Mouse (Mus musculus): Measurements from ENCODE around the gene B3gnt2. TPM values are rescaled to one million over a fixed set of nuclear protein-coding genes. Genes with fewer than 3 reads are reported as not detected.

The B3gnt2 gene
- polyA plus RNA-seq, 1 experiment from 2014 or later: 16.7 TPM

DNA sequence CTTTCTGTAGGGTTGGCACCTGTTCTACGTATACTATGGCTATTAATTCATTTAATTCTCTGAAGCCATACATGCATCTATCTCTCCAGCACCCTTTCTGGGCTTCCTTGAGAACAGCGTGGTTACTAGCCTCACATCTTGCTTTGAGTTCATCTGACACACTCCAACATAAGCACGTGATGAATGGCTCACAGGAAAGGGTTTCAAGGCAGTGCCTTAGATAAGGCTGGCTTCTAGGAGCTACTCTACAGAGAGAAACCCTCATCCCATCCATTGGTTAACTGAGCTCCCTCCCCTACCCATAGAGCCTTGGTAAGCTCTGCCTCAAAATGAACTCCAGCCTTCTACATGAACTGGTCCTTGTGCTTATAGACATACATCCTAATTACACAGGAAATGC lies 47.3 kb downstream of the B3gnt2 start:
- Histone ChIP-seq H3K4me2 (replicated peaks; ENCODE audit: low read depth, low read length) (no peak overlapping the region), H3K27me3 (ENCODE audit: control insufficient read depth, insufficient read depth, low read length) (no peaks in the 10 kb centered on the region), H3K4me1 (ENCODE audit: control insufficient read depth, insufficient read depth, low read length) (no peaks in the 10 kb centered on the region), H3K9me3 (ENCODE audit: control insufficient read depth, low read depth, low read length) (no peaks in the 10 kb centered on the region), H3K36me3 (ENCODE audit: control insufficient read depth, insufficient read depth, low read length) (no peaks in the 10 kb centered on the region), H3K27ac (ENCODE audit: low read length) (no peak overlapping the region), H3K9ac (replicated peaks; ENCODE audit: low read depth, low read length) (no peak overlapping the region), H3K4me3 (ENCODE audit: low read depth, low read length) (no peak overlapping the region)
- ATAC-seq (ENCODE audit: insufficient number of reproducible peaks, insufficient read depth, low FRiP score, low read depth): no peak
- WGBS: 63% methylated on average over 3 of the region's 3 CpGs

GRCm38 (mm10) chr11:22811413-22811812 lies 49.3 kb downstream of the B3gnt2 start:
- Histone ChIP-seq H3K4me3 (ENCODE audit: low read depth, low read length) (no peak overlapping the region), H3K4me1 (ENCODE audit: control insufficient read depth, insufficient read depth, low read length) (no peaks in the 10 kb centered on the region), H3K4me2 (replicated peaks; ENCODE audit: low read depth, low read length) (no peak overlapping the region), H3K9me3 (ENCODE audit: control insufficient read depth, low read depth, low read length) (no peaks in the 10 kb centered on the region), H3K9ac (replicated peaks; ENCODE audit: low read depth, low read length) (no peak overlapping the region), H3K36me3 (ENCODE audit: control insufficient read depth, insufficient read depth, low read length) (no peaks in the 10 kb centered on the region), H3K27ac (ENCODE audit: low read length) (no peak overlapping the region), H3K27me3 (ENCODE audit: control insufficient read depth, insufficient read depth, low read length) (no peaks in the 10 kb centered on the region)
- ATAC-seq (ENCODE audit: insufficient number of reproducible peaks, insufficient read depth, low FRiP score, low read depth): 0 out of 2 replicates have a peak, but pooled peaks have one; percentile 43
- WGBS: 78% methylated on average over 3 of the region's 3 CpGs

DNA sequence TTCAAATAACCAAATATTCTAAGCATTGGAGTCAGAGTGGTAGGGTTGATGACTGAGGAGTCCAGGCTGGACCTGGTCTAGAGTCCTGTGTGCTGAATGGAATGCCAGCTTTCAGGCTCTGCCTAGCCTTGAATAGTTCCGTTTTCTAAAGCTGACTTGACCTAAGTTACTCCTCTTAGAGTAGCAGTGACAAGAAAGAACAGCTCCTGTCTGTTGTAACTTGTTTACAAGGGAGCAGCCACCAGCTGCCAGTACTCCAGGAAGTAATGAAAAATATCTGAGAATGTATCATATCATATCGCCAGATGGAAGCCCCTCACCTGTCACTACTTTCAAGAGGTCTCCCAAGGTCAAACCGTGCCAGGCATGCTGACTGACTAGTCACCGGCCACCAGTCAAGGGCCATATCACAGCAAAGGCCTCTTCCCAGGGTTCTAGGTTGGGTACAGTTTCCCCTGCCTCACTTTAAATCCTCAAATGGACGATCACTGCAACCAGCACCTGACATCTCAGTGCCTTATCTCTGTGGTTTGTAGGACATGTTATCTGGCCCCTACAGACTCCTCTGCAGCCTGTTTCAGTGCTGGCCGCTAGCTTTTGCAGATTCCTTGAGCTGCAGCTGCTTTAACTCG lies 51.2 kb downstream of the B3gnt2 start:
- Histone ChIP-seq H3K27ac (ENCODE audit: low read length) (no peak overlapping the region), H3K4me1 (ENCODE audit: control insufficient read depth, insufficient read depth, low read length) (no peaks in the 10 kb centered on the region), H3K9me3 (ENCODE audit: control insufficient read depth, low read depth, low read length) (no peaks in the 10 kb centered on the region), H3K4me2 (replicated peaks; ENCODE audit: low read depth, low read length) (no peak overlapping the region), H3K4me3 (ENCODE audit: low read depth, low read length) (no peak overlapping the region), H3K27me3 (ENCODE audit: control insufficient read depth, insufficient read depth, low read length) (no peaks in the 10 kb centered on the region), H3K9ac (replicated peaks; ENCODE audit: low read depth, low read length) (no peak overlapping the region), H3K36me3 (ENCODE audit: control insufficient read depth, insufficient read depth, low read length) (no peaks in the 10 kb centered on the region)
- ATAC-seq (ENCODE audit: insufficient number of reproducible peaks, insufficient read depth, low FRiP score, low read depth): no peak
- WGBS: 62% methylated on average over 7 of the region's 7 CpGs

DNA sequence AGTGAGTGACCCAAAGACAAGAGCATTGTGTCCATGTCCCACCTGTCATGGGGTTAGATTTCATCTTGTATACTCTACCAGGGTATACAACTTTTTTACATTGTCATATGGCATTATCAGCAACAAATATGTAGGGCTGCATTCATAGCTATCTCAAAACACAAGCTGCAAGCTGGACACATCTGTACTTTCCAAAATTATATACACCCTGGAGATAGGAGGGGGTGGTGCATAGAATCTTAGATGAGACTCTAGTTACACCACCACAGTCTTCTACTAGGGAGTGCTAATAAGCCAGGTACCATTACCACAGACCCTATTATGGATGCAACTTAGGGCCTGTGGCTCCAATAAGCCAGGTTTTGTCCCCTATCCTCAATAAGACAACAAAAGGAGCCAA lies 52.7 kb downstream of the B3gnt2 start:
- Histone ChIP-seq H3K36me3 (ENCODE audit: control insufficient read depth, insufficient read depth, low read length) (no peaks in the 10 kb centered on the region), H3K27me3 (ENCODE audit: control insufficient read depth, insufficient read depth, low read length) (no peaks in the 10 kb centered on the region), H3K27ac (ENCODE audit: low read length) (no peak overlapping the region), H3K4me1 (ENCODE audit: control insufficient read depth, insufficient read depth, low read length) (no peaks in the 10 kb centered on the region), H3K9ac (replicated peaks; ENCODE audit: low read depth, low read length) (no peak overlapping the region), H3K4me3 (ENCODE audit: low read depth, low read length) (no peak overlapping the region), H3K4me2 (replicated peaks; ENCODE audit: low read depth, low read length) (no peak overlapping the region), H3K9me3 (ENCODE audit: control insufficient read depth, low read depth, low read length) (no peaks in the 10 kb centered on the region)
- no peak for ATAC-seq (ENCODE audit: insufficient number of reproducible peaks, insufficient read depth, low FRiP score, low read depth)

DNA sequence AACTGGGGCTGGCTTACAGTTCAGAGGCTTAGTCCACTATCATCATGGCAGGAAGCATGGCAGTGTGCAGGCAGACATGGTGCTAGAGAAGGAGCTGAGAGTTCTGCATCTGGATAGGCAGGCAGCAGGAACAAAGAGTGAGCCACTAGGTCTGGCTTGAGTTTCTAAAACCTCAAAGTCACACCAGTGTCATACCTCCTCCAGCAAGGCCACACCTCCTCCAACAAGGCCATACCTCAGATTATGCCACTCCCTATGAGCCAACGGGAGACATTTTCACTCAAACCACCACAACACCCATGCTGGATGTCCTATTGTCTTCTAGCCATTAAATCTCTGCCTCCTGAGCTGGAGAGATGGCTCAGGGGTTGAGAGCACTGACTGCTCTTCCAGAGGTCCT lies 55.6 kb downstream of the B3gnt2 start:
- Histone ChIP-seq H3K4me2 (replicated peaks; ENCODE audit: low read depth, low read length) (no peak overlapping the region), H3K9me3 (ENCODE audit: control insufficient read depth, low read depth, low read length) (no peaks in the 10 kb centered on the region), H3K4me3 (ENCODE audit: low read depth, low read length) (no peak overlapping the region), H3K27me3 (ENCODE audit: control insufficient read depth, insufficient read depth, low read length) (no peaks in the 10 kb centered on the region), H3K9ac (replicated peaks; ENCODE audit: low read depth, low read length) (no peak overlapping the region), H3K4me1 (ENCODE audit: control insufficient read depth, insufficient read depth, low read length) (peaks cover 4% of the 10 kb centered on the region; the same call in 1 of the 2 replicates), H3K36me3 (ENCODE audit: control insufficient read depth, insufficient read depth, low read length) (no peaks in the 10 kb centered on the region), H3K27ac (ENCODE audit: low read length) (no peak overlapping the region)
- WGBS: 70% methylated on average over 1 of the region's 1 CpGs
- ATAC-seq (ENCODE audit: insufficient number of reproducible peaks, insufficient read depth, low FRiP score, low read depth): no peak

DNA sequence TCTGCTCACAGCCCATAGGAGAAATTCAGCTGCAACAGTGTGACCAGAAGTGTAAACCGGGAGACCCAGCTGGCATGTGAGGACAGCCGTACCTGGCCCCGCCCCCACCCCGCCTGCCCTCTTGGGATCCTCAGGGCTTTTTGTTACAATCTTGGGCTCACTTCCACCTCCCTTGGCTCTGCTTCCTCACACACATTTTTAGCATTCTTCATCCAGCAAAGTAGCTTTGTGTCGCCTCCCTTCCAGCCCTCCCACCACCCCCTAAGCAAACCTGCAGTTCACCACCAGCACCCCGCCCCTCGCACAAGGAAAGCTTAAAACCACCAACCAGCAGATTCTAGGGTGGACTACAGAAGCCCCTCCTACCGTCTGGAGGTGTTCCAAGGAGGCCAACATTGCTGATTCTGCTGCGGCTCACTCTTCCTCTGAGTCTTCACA lies 60.8 kb downstream of the B3gnt2 start:
- peak; percentile 88 for ATAC-seq (ENCODE audit: insufficient number of reproducible peaks, insufficient read depth, low FRiP score, low read depth)
- Histone ChIP-seq H3K27me3 (ENCODE audit: control insufficient read depth, insufficient read depth, low read length) (no peaks in the 10 kb centered on the region), H3K4me1 (ENCODE audit: control insufficient read depth, insufficient read depth, low read length) (peaks cover 8% of the 10 kb centered on the region; the same call in 1 of the 2 replicates), H3K9ac (replicated peaks; ENCODE audit: low read depth, low read length) (no peak overlapping the region), H3K36me3 (ENCODE audit: control insufficient read depth, insufficient read depth, low read length) (no peaks in the 10 kb centered on the region), H3K4me3 (ENCODE audit: low read depth, low read length) (no peak overlapping the region), H3K9me3 (ENCODE audit: control insufficient read depth, low read depth, low read length) (no peaks in the 10 kb centered on the region), H3K27ac (ENCODE audit: low read length) (peak overlapping the region; percentile 6; the same call in 1 of the 2 replicates), H3K4me2 (replicated peaks; ENCODE audit: low read depth, low read length) (peak overlapping the region; percentile 21; the same call in 1 of the 2 replicates)
- WGBS: 9% methylated on average over 9 of the region's 9 CpGs

- no peaks in the 10 kb centered on the region for H3K27me3 ChIP-seq (ENCODE audit: control insufficient read depth, insufficient read depth, low read length)
- no peak overlapping the region for H3K9ac ChIP-seq (replicated peaks; ENCODE audit: low read depth, low read length)
- no peaks in the 10 kb centered on the region for H3K9me3 ChIP-seq (ENCODE audit: control insufficient read depth, low read depth, low read length)
- H3K36me3 ChIP-seq (ENCODE audit: control insufficient read depth, insufficient read depth, low read length): no peaks in the 10 kb centered on the region
- no peak overlapping the region for H3K27ac ChIP-seq (ENCODE audit: low read length)
- 69% methylated on average over 5 of the region's 5 CpGs for WGBS
- no peak overlapping the region for H3K4me2 ChIP-seq (replicated peaks; ENCODE audit: low read depth, low read length)
- no peak for ATAC-seq (ENCODE audit: insufficient number of reproducible peaks, insufficient read depth, low FRiP score, low read depth)
- peaks cover 8% of the 10 kb centered on the region; the same call in 1 of the 2 replicates for H3K4me1 ChIP-seq (ENCODE audit: control insufficient read depth, insufficient read depth, low read length)
- H3K4me3 ChIP-seq (ENCODE audit: low read depth, low read length): no peak overlapping the region
These were observed 61.8 kb downstream of the B3gnt2 start for GRCm38 (mm10) chr11:22798916-22799315.

GRCm38 (mm10) chr11:22794734-22795133 lies 66.0 kb downstream of the B3gnt2 start:
- no peaks in the 10 kb centered on the region for H3K36me3 ChIP-seq (ENCODE audit: control insufficient read depth, insufficient read depth, low read length)
- ATAC-seq (ENCODE audit: insufficient number of reproducible peaks, insufficient read depth, low FRiP score, low read depth): no peak
- H3K4me2 ChIP-seq (replicated peaks; ENCODE audit: low read depth, low read length): no peak overlapping the region
- H3K4me1 ChIP-seq (ENCODE audit: control insufficient read depth, insufficient read depth, low read length): no peaks in the 10 kb centered on the region
- H3K9ac ChIP-seq (replicated peaks; ENCODE audit: low read depth, low read length): no peak overlapping the region
- WGBS: 98% methylated on average over 1 of the region's 1 CpGs
- no peak overlapping the region for H3K27ac ChIP-seq (ENCODE audit: low read length)
- H3K9me3 ChIP-seq (ENCODE audit: control insufficient read depth, low read depth, low read length): no peaks in the 10 kb centered on the region
- H3K27me3 ChIP-seq (ENCODE audit: control insufficient read depth, insufficient read depth, low read length): no peaks in the 10 kb centered on the region
- H3K4me3 ChIP-seq (ENCODE audit: low read depth, low read length): no peak overlapping the region

DNA sequence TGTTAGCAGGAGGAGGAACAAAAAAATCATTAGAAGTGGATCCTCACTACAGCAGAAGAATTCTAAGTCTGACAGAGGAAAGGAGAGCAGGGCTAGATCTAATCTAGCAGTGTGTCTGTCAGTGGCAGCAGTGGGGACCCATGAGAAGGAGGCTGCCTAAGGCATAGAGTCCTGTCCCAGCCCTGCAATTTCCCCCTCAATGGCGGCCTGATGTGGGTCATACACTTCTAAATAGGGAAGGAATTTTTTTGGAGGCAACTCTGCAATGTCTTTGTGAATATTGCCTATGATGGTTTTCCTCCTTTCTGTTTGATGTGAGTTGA lies 66.9 kb downstream of the B3gnt2 start:
- Histone ChIP-seq H3K36me3 (ENCODE audit: control insufficient read depth, insufficient read depth, low read length) (no peaks in the 10 kb centered on the region), H3K4me2 (replicated peaks; ENCODE audit: low read depth, low read length) (no peak overlapping the region), H3K4me1 (ENCODE audit: control insufficient read depth, insufficient read depth, low read length) (no peaks in the 10 kb centered on the region), H3K27me3 (ENCODE audit: control insufficient read depth, insufficient read depth, low read length) (no peaks in the 10 kb centered on the region), H3K9me3 (ENCODE audit: control insufficient read depth, low read depth, low read length) (no peaks in the 10 kb centered on the region), H3K9ac (replicated peaks; ENCODE audit: low read depth, low read length) (no peak overlapping the region), H3K27ac (ENCODE audit: low read length) (no peak overlapping the region), H3K4me3 (ENCODE audit: low read depth, low read length) (no peak overlapping the region)
- no peak for ATAC-seq (ENCODE audit: insufficient number of reproducible peaks, insufficient read depth, low FRiP score, low read depth)
- WGBS: 93% methylated on average over 1 of the region's 1 CpGs
